Mouse (Mus musculus): ENCODE measurements around the gene Lyve1. TPM values are rescaled to one million over a fixed set of nuclear protein-coding genes. Genes with fewer than 3 reads are reported as not detected.

Gene Lyve1
- polyA plus RNA-seq, 1 experiment, result 4.1 TPM

GRCm38 (mm10) chr7:110823995-110824953 lies 38.8 kb downstream of the Lyve1 start:
- no peak overlapping the region for H3K4me3 ChIP-seq (replicated peaks; ENCODE audit: control insufficient read depth, low read depth, low read length)
- H3K4me1 ChIP-seq (ENCODE audit: control insufficient read depth, insufficient read depth, low read length), result peaks cover 7% of the 10 kb centered on the region
- WGBS, result 21% methylated on average over 8 of the region's 8 CpGs
- H3K27ac ChIP-seq (ENCODE audit: control insufficient read depth, insufficient read depth, low read depth, low read length, poor library complexity), result peak overlapping the region; percentile 76
- no peak for TF ChIP-seq CTCF (IDR thresholded peaks at IDR 0.05; ENCODE audit: control insufficient read depth, insufficient read depth, low read length)

- H3K27ac ChIP-seq (ENCODE audit: control insufficient read depth, insufficient read depth, low read depth, low read length, poor library complexity), result peak overlapping the region; percentile 76; the same call in 1 of the 2 replicates
- H3K4me1 ChIP-seq (ENCODE audit: control insufficient read depth, insufficient read depth, low read length), result peaks cover 7% of the 10 kb centered on the region
- TF ChIP-seq CTCF (IDR thresholded peaks at IDR 0.05; ENCODE audit: control insufficient read depth, insufficient read depth, low read length), result no peak
- no peak for TF ChIP-seq POLR2A (IDR thresholded peaks at IDR 0.05; ENCODE audit: borderline replicate concordance, control insufficient read depth, low read depth, low read length)
- H3K4me3 ChIP-seq (replicated peaks; ENCODE audit: control insufficient read depth, low read depth, low read length), result no peak overlapping the region
- 12% methylated on average over 4 of the region's 4 CpGs for WGBS
Measured at GRCm38 (mm10) chr7:110823593-110823992, 39.4 kb downstream of the Lyve1 start.

GRCm38 (mm10) chr7:110823076-110823475 lies 40.0 kb downstream of the Lyve1 start:
- Histone ChIP-seq H3K4me1 (ENCODE audit: control insufficient read depth, insufficient read depth, low read length) (peaks cover 7% of the 10 kb centered on the region), H3K27ac (ENCODE audit: control insufficient read depth, insufficient read depth, low read depth, low read length, poor library complexity) (peak overlapping the region; percentile 76; the same call in 1 of the 2 replicates), H3K4me3 (replicated peaks; ENCODE audit: control insufficient read depth, low read depth, low read length) (no peak overlapping the region)
- 75% methylated on average over 8 of the region's 8 CpGs for WGBS
- TF ChIP-seq CTCF (IDR thresholded peaks at IDR 0.05; ENCODE audit: control insufficient read depth, insufficient read depth, low read length) (no peak), POLR2A (IDR thresholded peaks at IDR 0.05; ENCODE audit: borderline replicate concordance, control insufficient read depth, low read depth, low read length) (no peak)

- TF ChIP-seq CTCF (IDR thresholded peaks at IDR 0.05; ENCODE audit: control insufficient read depth, insufficient read depth, low read length) (no peak), POLR2A (IDR thresholded peaks at IDR 0.05; ENCODE audit: borderline replicate concordance, control insufficient read depth, low read depth, low read length) (no peak)
Measured at GRCm38 (mm10) chr7:110822055-110822454, 41.0 kb downstream of the Lyve1 start.

GRCm38 (mm10) chr7:110821653-110822052 lies 41.4 kb downstream of the Lyve1 start:
- WGBS, result 75% methylated on average over 3 of the region's 3 CpGs
- TF ChIP-seq CTCF (IDR thresholded peaks at IDR 0.05; ENCODE audit: control insufficient read depth, insufficient read depth, low read length) (no peak), POLR2A (IDR thresholded peaks at IDR 0.05; ENCODE audit: borderline replicate concordance, control insufficient read depth, low read depth, low read length) (no peak)
- Histone ChIP-seq H3K4me3 (replicated peaks; ENCODE audit: control insufficient read depth, low read depth, low read length) (no peak overlapping the region), H3K4me1 (ENCODE audit: control insufficient read depth, insufficient read depth, low read length) (peaks cover 7% of the 10 kb centered on the region), H3K27ac (ENCODE audit: control insufficient read depth, insufficient read depth, low read depth, low read length, poor library complexity) (no peak overlapping the region)

More at GRCm38 (mm10) chr7:110822055-110822454, 41.0 kb downstream of the Lyve1 start:
- 85% methylated on average over 4 of the region's 4 CpGs for WGBS
- no peak overlapping the region for H3K4me3 ChIP-seq (replicated peaks; ENCODE audit: control insufficient read depth, low read depth, low read length)
- H3K4me1 ChIP-seq (ENCODE audit: control insufficient read depth, insufficient read depth, low read length), result peaks cover 7% of the 10 kb centered on the region
- no peak overlapping the region for H3K27ac ChIP-seq (ENCODE audit: control insufficient read depth, insufficient read depth, low read depth, low read length, poor library complexity)

GRCm38 (mm10) chr7:110821068-110821467 lies 42.0 kb downstream of the Lyve1 start:
- TF ChIP-seq CTCF (IDR thresholded peaks at IDR 0.05; ENCODE audit: control insufficient read depth, insufficient read depth, low read length) (no peak), POLR2A (IDR thresholded peaks at IDR 0.05; ENCODE audit: borderline replicate concordance, control insufficient read depth, low read depth, low read length) (no peak)
- Histone ChIP-seq H3K27ac (ENCODE audit: control insufficient read depth, insufficient read depth, low read depth, low read length, poor library complexity) (no peak overlapping the region), H3K4me1 (ENCODE audit: control insufficient read depth, insufficient read depth, low read length) (peaks cover 7% of the 10 kb centered on the region), H3K4me3 (replicated peaks; ENCODE audit: control insufficient read depth, low read depth, low read length) (no peak overlapping the region)
- 68% methylated on average over 5 of the region's 5 CpGs for WGBS

GRCm38 (mm10) chr7:110818787-110819350 lies 44.2 kb downstream of the Lyve1 start:
- peaks cover 1% of the 10 kb centered on the region; the same call in 1 of the 2 replicates for H3K4me1 ChIP-seq (ENCODE audit: control insufficient read depth, insufficient read depth, low read length)
- H3K4me3 ChIP-seq (replicated peaks; ENCODE audit: control insufficient read depth, low read depth, low read length), result no peak overlapping the region
- no peak overlapping the region for H3K27ac ChIP-seq (ENCODE audit: control insufficient read depth, insufficient read depth, low read depth, low read length, poor library complexity)
- TF ChIP-seq POLR2A (IDR thresholded peaks at IDR 0.05; ENCODE audit: borderline replicate concordance, control insufficient read depth, low read depth, low read length), result no peak
- no peak for TF ChIP-seq CTCF (IDR thresholded peaks at IDR 0.05; ENCODE audit: control insufficient read depth, insufficient read depth, low read length)
- WGBS, result 64% methylated on average over 11 of the region's 11 CpGs

GRCm38 (mm10) chr7:110818206-110818605 lies 44.8 kb downstream of the Lyve1 start:
- 79% methylated on average over 6 of the region's 6 CpGs for WGBS
- Histone ChIP-seq H3K27ac (ENCODE audit: control insufficient read depth, insufficient read depth, low read depth, low read length, poor library complexity) (no peak overlapping the region), H3K4me3 (replicated peaks; ENCODE audit: control insufficient read depth, low read depth, low read length) (no peak overlapping the region), H3K4me1 (ENCODE audit: control insufficient read depth, insufficient read depth, low read length) (peaks cover 1% of the 10 kb centered on the region; the same call in 1 of the 2 replicates)
- no peak for TF ChIP-seq POLR2A (IDR thresholded peaks at IDR 0.05; ENCODE audit: borderline replicate concordance, control insufficient read depth, low read depth, low read length)
- no peak for TF ChIP-seq CTCF (IDR thresholded peaks at IDR 0.05; ENCODE audit: control insufficient read depth, insufficient read depth, low read length)
